Mouse (Mus musculus) ES-E14 (cell line): ENCODE results near the gene Lhfp. TPM values are rescaled to one million over a fixed set of nuclear protein-coding genes. Genes with fewer than 3 reads are reported as not detected.

ENCODE experiments used
- DNase-seq: peaks from one replicate; pipeline ENCODE4 v3.0.0-alpha.2; 2013; ENCODE audit warnings: low read depth, low spot score
- H3K27ac ChIP-seq: 2 replicates; pipeline ENCODE4 v1.5.1; 2012; ENCODE audit warnings: low read depth, mild to moderate bottlenecking, low read length, moderate library complexity, mixed read lengths; ENCODE audit not compliant: poor library complexity, insufficient read depth, severe bottlenecking
- H3K36me3 ChIP-seq: 2 replicates; pipeline ENCODE4 v1.6.1; 2012; ENCODE audit warnings: mild to moderate bottlenecking, low read length, moderate library complexity, mixed read lengths; ENCODE audit not compliant: control insufficient read depth, poor library complexity, insufficient read depth, severe bottlenecking
- H3K4me1 ChIP-seq, 2 experiments: fragments of 150-350 bp in 1 of 2; sonication (generic) in 1 of 2; 2 replicates each; pipeline ENCODE4 v1.6.1; 2012; ENCODE audit warnings: low read length in 2 of 2, mild to moderate bottlenecking in 1 of 2, mixed read lengths in 1 of 2; ENCODE audit not compliant: control insufficient read depth in 2 of 2, insufficient read depth in 2 of 2, poor library complexity in 1 of 2
- H3K4me3 ChIP-seq, 2 experiments: fragments of 150-350 bp in 1 of 2; sonication (generic) in 1 of 2; 2 replicates each; pipeline ENCODE4 v1.5.1; 2012; ENCODE audit warnings: low read length in 2 of 2, low read depth in 1 of 2, mild to moderate bottlenecking in 1 of 2, mixed read lengths in 1 of 2; ENCODE audit not compliant: insufficient read depth in 1 of 2, poor library complexity in 1 of 2, severe bottlenecking in 1 of 2
- H3K9ac ChIP-seq: 2 replicates; pipeline ENCODE4 v1.6.1; 2012; ENCODE audit warnings: low read depth, mild to moderate bottlenecking, low read length, mixed read lengths; ENCODE audit not compliant: poor library complexity, insufficient read depth, severe bottlenecking
- H3K9me3 ChIP-seq: fragments of 150-350 bp; sonication (generic); 2 replicates; pipeline ENCODE4 v1.6.1; 2012; ENCODE audit warnings: low read depth, mild to moderate bottlenecking, low read length; ENCODE audit not compliant: control insufficient read depth, insufficient read depth
- CHD2 ChIP-seq: IDR thresholded peaks from 2 replicates; pipeline ENCODE4 v1.6.1; 2014; ENCODE audit warnings: mild to moderate bottlenecking, low read depth, low read length, inconsistent platforms
- HCFC1 ChIP-seq: IDR thresholded peaks from 2 replicates; pipeline ENCODE4 v1.6.1; 2012; ENCODE audit warnings: low read length, inconsistent platforms, borderline replicate concordance; ENCODE audit not compliant: insufficient read depth
- MAFK ChIP-seq: IDR thresholded peaks from 2 replicates; pipeline ENCODE4 v1.6.1; 2014; ENCODE audit warnings: mild to moderate bottlenecking, low read depth, low read length, inconsistent platforms; ENCODE audit not compliant: insufficient read depth
- ZC3H11A ChIP-seq: IDR thresholded peaks from 2 replicates; pipeline ENCODE4 v1.6.1; 2012; ENCODE audit warnings: low read depth, mild to moderate bottlenecking, inconsistent platforms, low read length, borderline replicate concordance
- ZNF384 ChIP-seq: IDR thresholded peaks from 2 replicates; pipeline ENCODE4 v1.6.1; 2012; ENCODE audit warnings: low read depth, low read length, inconsistent platforms
- in situ Hi-C, 2 experiments: fragments of 600-800 bp; cut with MboI; formaldehyde crosslinking; loops; one replicate each; pipeline ENCODE4 v1.15.1; 2025; ENCODE audit warnings: low sequenced_read_pairs in 2 of 2, inconsistent platforms in 1 of 2; ENCODE audit not compliant: unreplicated experiment in 2 of 2
- total RNA-seq: library from RNA; depleted of rRNA; stranded (reverse); fragments of 300-350 nt; gene quantifications from 2 replicates; pipeline ENCODE4 v1.2.3, GENCODE M21; 2012

Lhfp gene
- total RNA-seq, 1 experiment: 20.2 TPM

DNA sequence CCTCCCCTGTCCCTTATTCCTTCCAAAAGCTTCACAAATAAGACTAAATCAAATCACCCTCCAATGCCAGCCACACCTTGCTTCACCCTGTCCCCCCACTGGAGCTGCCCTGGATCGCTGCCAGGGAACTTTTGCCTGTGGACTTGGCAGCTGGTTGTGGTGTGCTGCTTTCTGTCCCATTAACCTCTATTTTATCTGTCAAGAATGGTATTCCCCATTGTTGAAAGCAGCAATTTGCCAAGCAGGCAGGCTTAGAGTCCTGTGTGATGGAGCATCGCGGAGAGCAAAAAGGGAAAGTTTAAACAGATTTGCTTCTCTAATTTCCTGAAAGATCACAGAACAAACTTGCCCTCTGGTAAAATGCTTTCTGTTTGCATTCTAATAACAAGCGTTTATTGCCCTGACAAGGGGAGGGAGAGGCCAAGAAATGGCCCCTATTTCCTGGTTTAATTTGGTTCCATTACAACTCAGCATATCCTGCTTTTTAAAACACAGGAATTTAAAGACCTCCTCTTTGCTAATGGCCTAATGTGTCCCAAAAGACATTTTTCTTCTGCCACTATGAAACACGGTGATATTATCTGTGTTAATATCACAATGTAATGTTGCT lies 212.0 kb downstream of the Lhfp start:
- no peak for DNase-seq
- Histone ChIP-seq H3K36me3 (no peaks in the 10 kb centered on the region), H3K9me3 (no peaks in the 10 kb centered on the region), H3K9ac (no peak overlapping the region), H3K27ac (no peak overlapping the region), H3K4me1 (no peaks in the 10 kb centered on the region), H3K4me3 (no peak overlapping the region)
- TF ChIP-seq CHD2: no peak
- TF ChIP-seq MAFK: no peak
- TF ChIP-seq HCFC1: no peak
- no peak for TF ChIP-seq ZNF384
- TF ChIP-seq ZC3H11A: no peak
- in situ Hi-C loops: no loop called here

DNA sequence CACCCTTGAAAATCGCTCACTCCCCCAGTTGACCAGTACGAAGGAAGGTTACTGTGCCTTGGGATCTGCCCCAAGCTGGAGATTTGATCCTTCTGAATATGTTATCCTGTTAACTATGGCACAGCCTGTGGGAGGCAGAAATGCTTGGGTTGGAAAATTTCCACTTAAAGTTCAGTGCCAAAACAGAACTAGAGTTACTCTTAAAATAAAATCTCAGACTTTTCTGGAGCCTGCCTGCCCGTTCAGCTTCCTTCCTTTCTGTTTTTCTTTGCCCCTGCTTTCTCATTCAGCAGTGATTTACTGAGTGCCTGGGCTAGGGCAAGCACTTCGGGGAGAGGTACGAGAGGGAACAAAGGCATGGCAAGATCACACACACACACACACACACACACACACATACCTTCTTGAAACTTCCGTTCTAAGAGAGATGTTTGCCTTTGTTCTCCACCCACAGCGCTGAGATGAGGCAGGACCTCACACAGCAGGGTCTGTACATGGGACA lies 217.4 kb downstream of the Lhfp start:
- no peak overlapping the region for H3K9ac ChIP-seq
- no peaks in the 10 kb centered on the region for H3K36me3 ChIP-seq
- H3K9me3 ChIP-seq: no peaks in the 10 kb centered on the region
- TF ChIP-seq ZNF384 (no peak), CHD2 (no peak)
- H3K27ac ChIP-seq: no peak overlapping the region
- in situ Hi-C loops: no loop called here
- H3K4me3 ChIP-seq: no peak overlapping the region
- H3K4me1 ChIP-seq: no peaks in the 10 kb centered on the region
- no peak for DNase-seq

DNA sequence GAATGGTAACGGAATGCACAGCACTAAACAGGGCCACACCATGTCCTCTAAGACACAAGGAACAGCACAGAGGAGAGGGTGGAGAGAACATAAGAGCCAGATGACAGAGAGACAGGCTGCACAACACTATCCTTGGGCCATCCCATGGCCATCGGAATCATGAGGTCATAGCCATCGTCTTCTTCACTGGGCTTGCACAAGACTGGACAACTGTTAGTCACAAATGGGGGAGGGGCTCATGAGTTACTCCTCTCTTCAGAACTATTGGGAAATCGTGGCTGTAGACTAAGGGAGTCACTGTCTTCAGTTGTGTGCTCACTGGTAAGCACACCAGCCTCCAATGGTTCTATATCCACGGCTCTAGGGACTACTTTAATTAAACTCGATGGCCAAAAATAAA lies 224.8 kb downstream of the Lhfp start:
- TF ChIP-seq MAFK (no peak), ZNF384 (no peak), ZC3H11A (no peak), HCFC1 (no peak), CHD2 (no peak)
- H3K9ac ChIP-seq: no peak overlapping the region
- in situ Hi-C loops: no loop called here
- no peak overlapping the region for H3K27ac ChIP-seq
- H3K9me3 ChIP-seq: no peaks in the 10 kb centered on the region
- DNase-seq: no peak
- H3K4me1 ChIP-seq: no peaks in the 10 kb centered on the region
- no peaks in the 10 kb centered on the region for H3K36me3 ChIP-seq
- H3K4me3 ChIP-seq: no peak overlapping the region

DNA sequence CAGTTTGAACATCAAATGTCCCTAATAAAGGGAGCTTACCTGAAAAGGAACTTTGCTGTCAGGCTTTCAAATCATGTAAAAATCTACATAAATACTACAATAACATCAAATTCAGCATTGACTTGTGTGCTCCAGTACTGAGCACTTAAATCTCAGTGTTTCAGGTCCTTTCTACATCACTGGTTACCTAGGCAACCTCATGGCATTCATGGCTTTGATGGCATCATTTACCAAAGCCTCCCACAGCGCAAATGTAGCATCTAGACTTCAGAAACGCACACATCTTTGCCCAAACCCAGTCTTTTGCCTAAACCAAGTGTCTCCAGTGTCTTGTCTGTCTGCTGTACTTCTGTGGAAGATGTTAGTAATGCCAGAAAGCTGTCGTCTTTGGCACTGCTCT lies 225.7 kb downstream of the Lhfp start:
- no peak overlapping the region for H3K9ac ChIP-seq
- no peaks in the 10 kb centered on the region for H3K9me3 ChIP-seq
- H3K4me1 ChIP-seq: no peaks in the 10 kb centered on the region
- no peak for DNase-seq
- in situ Hi-C loops: no loop called here
- TF ChIP-seq ZNF384 (no peak), HCFC1 (no peak), MAFK (no peak), ZC3H11A (no peak), CHD2 (no peak)
- H3K27ac ChIP-seq: no peak overlapping the region
- no peak overlapping the region for H3K4me3 ChIP-seq
- no peaks in the 10 kb centered on the region for H3K36me3 ChIP-seq

DNA sequence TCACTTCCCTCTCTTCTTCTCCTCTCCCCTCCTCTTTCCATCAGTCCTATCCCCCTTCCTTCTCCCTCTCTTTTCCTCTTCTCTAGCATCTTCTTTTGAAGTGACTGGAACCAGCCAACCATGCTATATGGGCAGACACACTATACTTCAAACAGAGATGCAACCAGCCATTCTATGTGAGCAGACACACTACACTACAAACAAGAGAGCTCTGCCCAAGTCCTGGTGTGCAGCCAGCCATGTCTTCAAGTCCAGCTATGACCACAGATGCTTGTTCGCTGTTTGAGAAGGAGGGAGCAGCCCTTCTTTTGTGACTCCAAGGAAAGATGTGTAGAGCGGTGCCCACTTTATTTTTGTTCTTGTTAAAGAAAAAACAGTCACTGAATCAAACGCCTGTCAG lies 231.9 kb downstream of the Lhfp start:
- in situ Hi-C loops: no loop called here
- Histone ChIP-seq H3K36me3 (no peaks in the 10 kb centered on the region), H3K9me3 (no peaks in the 10 kb centered on the region), H3K4me1 (no peaks in the 10 kb centered on the region), H3K4me3 (no peak overlapping the region), H3K27ac (no peak overlapping the region), H3K9ac (no peak overlapping the region)
- no peak for DNase-seq
- TF ChIP-seq ZC3H11A: no peak
- TF ChIP-seq MAFK: no peak
- no peak for TF ChIP-seq HCFC1
